Mouse (Mus musculus) R1 (cell line): ENCODE results near the gene Zfp948.
A peak's percentile ranks its signal among the peaks of the same experiment; 100 is the strongest.

Source experiments
- DNase-seq: peaks from one replicate; pipeline ENCODE4 v3.0.0-alpha.2; 2018; ENCODE audit warnings: low read depth, low spot score

The Zfp948 gene

GRCm38 (mm10) chr17:21566728-21567349 lies at the start of gene Zfp948:
Gene Zfp948, plus strand, starts transcription at chr17:21567008.
- peak; percentile 92 for DNase-seq

GRCm38 (mm10) chr17:21517130-21517671 lies 49.6 kb upstream of the Zfp948 start:
- no peak for DNase-seq

GRCm38 (mm10) chr17:21526270-21526669 lies 40.5 kb upstream of the Zfp948 start:
- no peak for DNase-seq

GRCm38 (mm10) chr17:21530645-21531330 lies 36.0 kb upstream of the Zfp948 start:
- DNase-seq, result peak; percentile 86

GRCm38 (mm10) chr17:21531621-21532020 lies 35.2 kb upstream of the Zfp948 start:
- peak; percentile 35 for DNase-seq

GRCm38 (mm10) chr17:21532101-21532951 lies 34.5 kb upstream of the Zfp948 start:
- DNase-seq, result peak; percentile 91

- DNase-seq, result no peak
Observed at GRCm38 (mm10) chr17:21533961-21534360, 32.8 kb upstream of the Zfp948 start.

GRCm38 (mm10) chr17:21534460-21535095 lies 32.2 kb upstream of the Zfp948 start:
- DNase-seq, result peak; percentile 91

- DNase-seq, result peak; percentile 87
Observed at GRCm38 (mm10) chr17:21535096-21536001, 31.5 kb upstream of the Zfp948 start, which contains the start of gene Zfp52. Gene Zfp52, plus strand, starts transcription at chr17:21535539.

GRCm38 (mm10) chr17:21536096-21536495 lies 30.7 kb upstream of the Zfp948 start:
- no peak for DNase-seq

GRCm38 (mm10) chr17:21536676-21537075 lies 30.1 kb upstream of the Zfp948 start:
- no peak for DNase-seq

- DNase-seq, result no peak
Observed at GRCm38 (mm10) chr17:21557831-21558230, 9.0 kb upstream of the Zfp948 start.

- peak; percentile 68 for DNase-seq
Observed at GRCm38 (mm10) chr17:21566220-21566619, 588 bp upstream of the Zfp948 start.

- DNase-seq, result peak; percentile 41
Observed at GRCm38 (mm10) chr17:21567696-21568095, 888 bp downstream of the Zfp948 start.

GRCm38 (mm10) chr17:21579080-21579479 lies 12.3 kb downstream of the Zfp948 start:
- DNase-seq, result no peak

GRCm38 (mm10) chr17:21579493-21580175 lies 12.8 kb downstream of the Zfp948 start:
- DNase-seq, result peak; percentile 80

- no peak for DNase-seq
Observed at GRCm38 (mm10) chr17:21585521-21585920, 18.7 kb downstream of the Zfp948 start.

- peak; percentile 10 for DNase-seq
Observed at GRCm38 (mm10) chr17:21616356-21616755, 49.5 kb downstream of the Zfp948 start.

- DNase-seq, result peak; percentile 33
Observed at GRCm38 (mm10) chr17:21617352-21617751, 50.5 kb downstream of the Zfp948 start.

- no peak for DNase-seq
Observed at GRCm38 (mm10) chr17:21623647-21624046, 56.8 kb downstream of the Zfp948 start.
